Mouse (Mus musculus) lung, adult 2 months (tissue): ENCODE measurements around the gene Grip1.

Source experiments
- CTCF ChIP-seq: fragments of 200-500 bp; IDR thresholded peaks from 2 replicates; pipeline ENCODE4 v1.5.1; 2011; ENCODE audit warnings: mild to moderate bottlenecking, low read length, control low read depth; ENCODE audit not compliant: insufficient read depth
- POLR2A ChIP-seq: fragments of 200-500 bp; IDR thresholded peaks from 2 replicates; pipeline ENCODE4 v1.6.1; 2011; ENCODE audit warnings: low read depth, mild to moderate bottlenecking, control low read depth, low read length, borderline replicate concordance; ENCODE audit errors: extremely low read depth

DNA sequence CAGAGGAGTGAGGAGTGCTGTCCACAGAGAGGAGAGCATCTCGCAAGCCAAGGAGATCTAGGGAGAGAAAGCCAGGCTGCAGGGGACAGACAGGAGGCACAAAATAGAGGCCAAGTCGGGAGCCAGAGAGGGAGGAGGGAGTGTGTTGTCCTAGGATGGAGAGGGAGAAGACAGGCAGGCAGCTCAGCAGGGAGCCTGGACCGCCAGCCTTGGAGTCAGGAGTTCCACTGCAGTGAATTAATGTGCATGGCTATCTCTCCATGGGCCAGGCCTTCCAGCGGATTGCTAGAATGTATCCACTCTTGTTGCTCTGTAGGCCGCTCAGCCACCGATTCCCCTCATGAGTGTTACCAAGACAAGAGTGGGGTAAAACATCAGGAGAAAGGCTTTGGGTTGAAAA lies 21.8 kb upstream of the Grip1 start:
- no peak for TF ChIP-seq CTCF
- no peak for TF ChIP-seq POLR2A
